Mouse (Mus musculus) G1E (cell line): Measurements from ENCODE around the gene Sema5b.

Experiments
- CTCF ChIP-seq: IDR thresholded peaks from 2 replicates; pipeline ENCODE4 v1.5.1; 2012; ENCODE audit warnings: low read depth, low read length, inconsistent platforms, mixed read lengths
- TAL1 ChIP-seq: conservative IDR thresholded peaks from 2 replicates; pipeline ENCODE4 v1.6.1; 2012; ENCODE audit warnings: low read depth, low read length, inconsistent platforms, mixed read lengths

DNA sequence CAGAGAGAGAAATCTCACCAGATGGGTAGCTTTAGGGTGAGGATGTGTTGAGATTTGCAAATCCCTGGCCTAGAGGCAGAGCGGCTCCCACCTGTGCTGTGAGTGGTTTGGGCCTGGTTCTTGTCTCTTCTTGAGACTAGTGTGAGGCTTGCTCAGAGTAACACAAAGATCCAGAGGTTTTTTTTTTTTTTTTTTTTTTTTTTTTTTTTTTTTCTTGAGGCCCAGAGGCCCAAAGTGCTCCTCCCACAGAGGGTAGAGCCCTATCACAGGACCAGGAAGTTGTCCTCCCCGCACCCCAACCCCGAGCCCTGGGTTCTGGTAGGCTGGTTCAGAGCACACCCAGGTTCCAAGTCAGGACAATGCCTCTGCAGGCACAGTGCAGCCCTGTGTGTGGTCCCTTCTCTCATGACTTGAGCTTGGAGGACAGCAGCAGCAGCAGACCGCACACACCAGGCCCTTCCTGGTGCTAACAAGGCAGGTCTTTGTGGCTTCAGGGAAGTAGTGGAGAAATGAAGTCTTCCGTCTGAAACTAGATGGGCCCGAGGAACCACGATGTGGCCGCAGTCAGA, 44.3 kb downstream of the Sema5b start:
- TF ChIP-seq CTCF (no peak), TAL1 (no peak)
